Mouse (Mus musculus): Measurements from ENCODE around the gene Vars2. TPM values are rescaled to one million over a fixed set of nuclear protein-coding genes. Genes with fewer than 3 reads are reported as not detected.

Vars2 gene
- polyA plus RNA-seq (2012; rRNA removed), result 44.0 and 46.6 TPM in 2 replicates

DNA sequence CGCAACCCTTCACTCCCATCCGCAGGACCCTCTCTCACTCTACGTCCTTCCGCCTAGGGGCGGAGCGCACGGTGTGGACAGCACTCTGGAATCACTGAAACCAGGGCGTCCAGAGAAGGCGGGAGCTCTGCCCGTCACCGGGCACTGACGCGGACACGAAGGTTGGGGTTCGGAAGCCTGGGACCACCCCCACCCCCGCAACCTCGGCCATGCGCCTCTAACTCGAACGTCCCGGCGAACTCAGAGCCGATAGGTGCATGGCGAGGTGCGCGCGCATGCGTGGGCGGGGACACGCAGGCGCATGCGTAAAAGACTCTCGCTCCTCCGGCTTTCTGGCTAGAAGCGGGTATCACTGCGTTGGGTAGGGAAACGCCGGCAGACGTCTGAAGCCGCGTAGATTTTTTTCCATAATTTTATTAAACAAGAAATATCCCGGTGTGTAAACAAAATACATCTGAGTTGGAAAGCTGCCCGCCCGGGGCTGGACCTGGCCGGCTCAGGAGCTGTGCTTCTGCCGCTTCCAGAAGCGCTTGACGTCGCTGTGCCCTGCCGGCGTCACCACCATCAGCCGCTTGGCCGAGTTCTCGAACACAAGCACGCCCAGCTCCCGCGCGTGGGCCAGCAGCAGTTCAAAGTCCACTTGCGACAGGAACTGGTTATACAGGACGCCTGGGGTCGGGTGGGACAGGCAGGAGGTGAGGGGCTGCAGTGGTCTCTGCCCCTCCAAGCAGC is at the start of gene Vars2:
Gene Vars2, minus strand, starts transcription at position 259 of the 732 bp plus-strand sequence.
- TF ChIP-seq POLR2A (IDR thresholded peaks at IDR 0.05; ENCODE audit: borderline replicate concordance, extremely low read depth, low read depth, low read length), result peak; percentile 84; the same call in 1 of the 2 replicates
- no peak for TF ChIP-seq CTCF (IDR thresholded peaks at IDR 0.05; ENCODE audit: insufficient read depth, low read length)
- peak; percentile 97 for DNase-seq
- H3K4me1 ChIP-seq (ENCODE audit: control insufficient read depth, insufficient read depth, low read length), result peaks cover 3% of the 10 kb centered on the region
- under 1% methylated on average over 61 of the region's 61 CpGs for WGBS
- H3K4me3 ChIP-seq (replicated peaks; ENCODE audit: extremely low read depth, low read depth, low read length), result peak within 1 kb of the TSS; percentile 94

DNA sequence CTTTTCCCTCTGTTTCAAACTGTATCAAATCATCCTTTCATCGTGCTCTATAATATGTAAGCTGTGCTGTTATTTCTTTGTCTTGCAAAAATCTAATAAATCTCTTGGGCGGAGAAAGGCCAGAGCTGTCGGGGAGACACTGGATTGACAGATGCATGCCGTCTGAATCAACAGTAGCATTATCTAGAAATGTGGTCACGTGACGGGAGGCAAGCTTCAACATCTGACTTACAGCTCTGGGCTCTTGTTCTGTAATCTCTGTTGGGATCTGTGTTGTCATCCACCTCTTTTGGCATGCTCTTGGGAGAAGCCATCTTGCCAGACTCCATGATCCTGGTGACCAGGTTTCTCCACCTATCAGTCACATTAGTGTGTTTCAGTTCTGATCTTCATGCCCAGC is 49.7 kb upstream of the Vars2 start:
- 74% methylated on average over 6 of the region's 6 CpGs for WGBS
- no peaks in the 10 kb centered on the region for H3K4me1 ChIP-seq (ENCODE audit: control insufficient read depth, insufficient read depth, low read length)
- H3K4me3 ChIP-seq (replicated peaks; ENCODE audit: extremely low read depth, low read depth, low read length), result no peak overlapping the region
- no peak for DNase-seq
- TF ChIP-seq POLR2A (IDR thresholded peaks at IDR 0.05; ENCODE audit: borderline replicate concordance, extremely low read depth, low read depth, low read length) (no peak), CTCF (IDR thresholded peaks at IDR 0.05; ENCODE audit: insufficient read depth, low read length) (no peak)

DNA sequence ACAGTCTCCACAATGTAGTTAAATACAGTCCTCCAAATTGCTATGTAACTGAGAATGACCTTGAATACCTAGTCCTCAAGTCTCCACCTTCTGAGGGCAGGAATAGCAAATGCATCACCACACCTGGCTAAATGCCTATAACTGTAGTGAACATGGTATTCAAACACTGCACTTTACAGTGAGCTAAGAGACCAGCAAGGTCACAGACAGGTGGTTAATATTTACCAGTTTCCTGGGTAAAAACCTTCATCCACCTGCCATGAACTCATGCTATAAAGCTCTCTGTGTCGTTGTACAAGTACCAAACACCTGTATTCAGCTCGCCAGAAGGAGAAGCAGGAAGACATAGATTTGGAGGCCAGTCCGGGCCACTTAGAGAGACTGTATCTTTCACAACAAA is 48.7 kb upstream of the Vars2 start:
- Histone ChIP-seq H3K4me3 (replicated peaks; ENCODE audit: extremely low read depth, low read depth, low read length) (no peak overlapping the region), H3K4me1 (ENCODE audit: control insufficient read depth, insufficient read depth, low read length) (no peaks in the 10 kb centered on the region)
- 65% methylated on average over 3 of the region's 3 CpGs for WGBS
- DNase-seq, result no peak
- no peak for TF ChIP-seq CTCF (IDR thresholded peaks at IDR 0.05; ENCODE audit: insufficient read depth, low read length)
- no peak for TF ChIP-seq POLR2A (IDR thresholded peaks at IDR 0.05; ENCODE audit: borderline replicate concordance, extremely low read depth, low read depth, low read length)

DNA sequence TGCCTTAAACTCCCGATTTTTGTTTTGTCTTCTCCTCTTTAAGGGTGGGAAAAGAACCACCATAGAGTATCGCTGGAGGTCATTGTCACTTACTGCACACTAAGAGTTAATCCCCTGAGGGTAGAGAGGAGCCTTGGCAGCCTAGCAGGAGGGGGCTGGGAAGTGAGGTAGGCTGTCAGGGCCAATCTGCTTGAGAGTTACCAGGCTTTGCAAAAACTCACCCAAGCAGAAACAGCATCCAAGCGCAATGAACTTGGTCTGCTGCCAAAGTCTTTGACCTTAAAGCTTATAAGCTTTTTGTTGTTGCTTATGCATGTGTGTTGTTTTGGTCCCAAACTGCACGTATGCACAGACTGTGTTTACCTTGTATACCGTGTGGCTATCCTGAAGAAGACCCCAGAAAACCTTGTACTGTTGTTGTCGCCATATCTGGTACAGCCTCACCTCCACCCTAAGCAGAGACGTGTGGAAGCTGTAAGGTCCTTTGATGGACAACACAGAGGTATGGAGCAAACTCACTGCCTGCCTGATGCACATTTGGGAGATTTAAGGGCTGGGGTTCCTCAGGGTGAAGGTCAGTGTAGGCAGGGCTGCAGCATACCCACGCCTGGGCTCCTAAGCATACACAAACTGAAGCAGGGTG is 43.4 kb upstream of the Vars2 start:
- no peak for DNase-seq
- 45% methylated on average over 8 of the region's 8 CpGs for whole genome bisulfite sequencing
- no peak for TF ChIP-seq CTCF (IDR thresholded peaks at IDR 0.05; ENCODE audit: insufficient read depth, low read length)
- TF ChIP-seq POLR2A (IDR thresholded peaks at IDR 0.05; ENCODE audit: borderline replicate concordance, extremely low read depth, low read depth, low read length), result no peak
- H3K4me3 ChIP-seq (replicated peaks; ENCODE audit: extremely low read depth, low read depth, low read length), result no peak overlapping the region
- H3K4me1 ChIP-seq (ENCODE audit: control insufficient read depth, insufficient read depth, low read length), result no peaks in the 10 kb centered on the region

DNA sequence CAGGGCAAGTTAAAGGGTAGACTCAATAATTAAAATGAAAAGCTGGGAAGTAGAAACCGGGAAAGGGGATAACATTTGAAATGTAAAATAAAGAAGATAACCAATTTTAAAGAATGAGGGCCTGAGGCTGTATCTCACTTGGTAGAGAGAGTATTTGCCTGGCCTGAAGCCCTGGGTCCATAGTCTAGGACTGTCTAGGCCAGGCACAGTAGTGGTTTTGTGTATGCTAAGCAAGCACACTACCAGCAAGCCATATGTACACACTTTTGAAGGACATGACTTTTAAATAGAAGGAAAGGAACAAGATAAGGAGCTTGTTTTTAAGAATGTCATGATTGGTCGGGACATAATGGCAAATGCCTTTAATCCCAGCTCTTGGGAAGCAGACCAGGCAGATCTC is 41.2 kb upstream of the Vars2 start:
- H3K4me3 ChIP-seq (replicated peaks; ENCODE audit: extremely low read depth, low read depth, low read length), result no peak overlapping the region
- no peak for DNase-seq
- TF ChIP-seq CTCF (IDR thresholded peaks at IDR 0.05; ENCODE audit: insufficient read depth, low read length) (no peak), POLR2A (IDR thresholded peaks at IDR 0.05; ENCODE audit: borderline replicate concordance, extremely low read depth, low read depth, low read length) (no peak)
- H3K4me1 ChIP-seq (ENCODE audit: control insufficient read depth, insufficient read depth, low read length), result no peaks in the 10 kb centered on the region
- WGBS, result 67% methylated on average over 2 of the region's 2 CpGs

DNA sequence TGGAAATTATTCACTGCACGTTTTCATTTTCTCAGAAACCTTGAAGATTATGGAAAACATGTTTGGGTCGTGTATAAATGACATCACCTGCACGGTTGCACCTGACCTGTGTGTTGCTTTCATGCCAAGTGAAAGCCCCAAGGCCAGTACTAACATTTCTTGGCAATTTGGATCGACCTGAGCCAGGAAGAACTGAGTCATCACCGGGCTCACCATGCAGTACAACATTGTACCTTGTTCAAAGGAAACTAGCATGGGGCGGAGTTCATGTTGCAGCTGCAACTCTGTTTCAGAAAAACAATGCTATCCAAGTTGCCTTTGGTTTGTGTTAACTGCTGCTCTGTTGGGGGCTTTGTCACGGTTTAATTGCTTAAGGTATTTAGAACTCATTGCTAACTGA is 40.5 kb upstream of the Vars2 start:
- H3K4me3 ChIP-seq (replicated peaks; ENCODE audit: extremely low read depth, low read depth, low read length), result no peak overlapping the region
- TF ChIP-seq CTCF (IDR thresholded peaks at IDR 0.05; ENCODE audit: insufficient read depth, low read length) (no peak), POLR2A (IDR thresholded peaks at IDR 0.05; ENCODE audit: borderline replicate concordance, extremely low read depth, low read depth, low read length) (no peak)
- H3K4me1 ChIP-seq (ENCODE audit: control insufficient read depth, insufficient read depth, low read length), result no peaks in the 10 kb centered on the region
- WGBS, result 61% methylated on average over 7 of the region's 7 CpGs
- no peak for DNase-seq

DNA sequence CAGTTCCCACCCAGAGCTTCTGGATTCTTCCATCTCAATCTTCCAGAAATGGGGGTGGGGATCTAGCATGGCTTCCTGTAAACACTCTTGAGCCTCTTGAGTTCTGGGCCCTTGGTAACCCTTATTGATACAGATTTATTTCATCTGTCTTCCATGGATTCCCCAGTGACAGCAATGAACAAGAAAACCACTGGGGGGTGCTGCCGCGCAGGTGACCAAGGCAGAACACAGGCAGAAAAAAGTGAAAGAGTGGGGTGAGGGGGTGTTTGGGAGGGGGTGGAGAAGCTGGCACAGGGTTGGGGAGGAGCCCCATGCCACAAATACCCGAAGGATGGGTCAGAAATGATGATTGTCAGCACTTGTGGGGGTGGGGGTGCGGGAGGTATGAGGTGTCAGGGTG is 38.4 kb upstream of the Vars2 start:
- no peaks in the 10 kb centered on the region for H3K4me1 ChIP-seq (ENCODE audit: control insufficient read depth, insufficient read depth, low read length)
- no peak overlapping the region for H3K4me3 ChIP-seq (replicated peaks; ENCODE audit: extremely low read depth, low read depth, low read length)
- WGBS, result 21% methylated on average over 4 of the region's 4 CpGs
- peak; percentile 38 for DNase-seq
- TF ChIP-seq CTCF (IDR thresholded peaks at IDR 0.05; ENCODE audit: insufficient read depth, low read length) (peak; percentile 54), POLR2A (IDR thresholded peaks at IDR 0.05; ENCODE audit: borderline replicate concordance, extremely low read depth, low read depth, low read length) (no peak)

DNA sequence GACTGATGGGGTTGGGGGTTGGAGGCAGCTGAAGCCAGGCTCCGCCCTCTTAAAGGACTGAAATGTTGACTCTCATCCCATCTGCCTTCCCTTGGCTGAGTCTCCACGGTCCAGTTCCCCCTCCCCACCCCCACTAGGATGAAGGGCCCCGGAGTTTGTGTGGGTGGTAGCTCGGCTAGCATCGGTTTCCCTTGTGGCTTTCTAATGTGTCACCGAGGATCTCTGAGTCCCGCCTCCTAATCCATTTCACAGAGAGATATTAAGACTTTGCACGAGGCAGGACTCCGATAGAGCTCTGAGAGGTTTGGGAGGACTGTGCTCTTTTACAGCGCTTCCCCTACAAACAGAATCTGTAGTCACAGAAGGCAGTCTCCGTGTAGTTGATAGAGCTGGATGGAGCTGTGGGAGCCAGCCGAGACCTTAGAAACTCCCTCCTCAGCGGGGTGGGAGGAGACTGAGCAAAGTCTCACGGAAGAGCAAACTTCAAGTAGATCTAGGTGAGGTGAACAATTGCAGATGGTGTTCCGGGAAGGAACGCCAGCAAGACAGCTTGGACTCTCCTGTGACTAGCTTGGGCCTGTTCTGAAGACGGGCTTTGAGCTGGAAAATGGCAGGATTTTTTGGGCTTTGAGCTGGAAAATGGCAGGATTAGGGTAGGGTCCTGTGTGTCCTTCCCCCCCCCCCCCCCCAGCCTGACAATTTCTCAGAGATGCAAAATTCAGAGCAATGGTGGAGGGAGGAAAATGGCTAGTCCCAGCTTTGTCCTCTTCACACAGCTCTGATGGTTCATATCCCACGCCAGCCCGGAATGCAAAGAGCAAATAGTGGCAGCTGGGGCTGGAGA is 37.5 kb upstream of the Vars2 start, which contains the start of gene Ddr1:
Gene Ddr1, minus strand, starts transcription at position 1 of the 844 bp plus-strand sequence.
- Histone ChIP-seq H3K4me3 (replicated peaks; ENCODE audit: extremely low read depth, low read depth, low read length) (no peak within 1 kb of the TSS), H3K4me1 (ENCODE audit: control insufficient read depth, insufficient read depth, low read length) (no peaks in the 10 kb centered on the region)
- no peak for TF ChIP-seq CTCF (IDR thresholded peaks at IDR 0.05; ENCODE audit: insufficient read depth, low read length)
- no peak for TF ChIP-seq POLR2A (IDR thresholded peaks at IDR 0.05; ENCODE audit: borderline replicate concordance, extremely low read depth, low read depth, low read length)
- WGBS, result 10% methylated on average over 19 of the region's 19 CpGs
- DNase-seq, result peak; percentile 24

DNA sequence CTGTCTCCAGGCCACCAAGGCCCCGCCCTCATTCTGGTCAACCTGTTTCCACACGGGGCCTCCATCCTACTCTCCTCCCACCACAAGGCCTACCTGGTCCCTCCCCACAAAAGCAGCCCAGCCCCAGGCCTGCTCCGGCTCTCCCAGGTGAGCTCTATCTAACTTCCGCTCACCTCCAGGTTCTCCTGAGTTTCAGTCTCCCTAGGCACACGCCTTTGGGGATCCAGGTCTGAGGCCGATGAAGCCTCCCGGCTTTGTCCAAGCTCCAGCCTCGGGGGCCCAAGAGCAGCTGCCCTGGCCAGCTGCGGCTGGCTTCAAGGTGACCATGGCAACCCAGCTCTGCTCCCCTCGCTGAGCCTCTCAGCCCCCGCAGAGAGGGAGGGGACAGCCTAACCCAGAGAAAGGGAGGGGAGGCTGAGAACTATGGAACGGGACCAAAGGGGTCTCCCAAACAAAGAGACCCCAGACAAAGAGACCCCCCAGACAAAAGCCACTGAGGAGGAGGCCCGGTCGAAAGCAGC is 36.4 kb upstream of the Vars2 start:
- 17% methylated on average over 14 of the region's 14 CpGs for WGBS
- no peak for DNase-seq
- Histone ChIP-seq H3K4me3 (replicated peaks; ENCODE audit: extremely low read depth, low read depth, low read length) (no peak overlapping the region), H3K4me1 (ENCODE audit: control insufficient read depth, insufficient read depth, low read length) (no peaks in the 10 kb centered on the region)
- TF ChIP-seq POLR2A (IDR thresholded peaks at IDR 0.05; ENCODE audit: borderline replicate concordance, extremely low read depth, low read depth, low read length), result no peak
- TF ChIP-seq CTCF (IDR thresholded peaks at IDR 0.05; ENCODE audit: insufficient read depth, low read length), result no peak

Data from lung, adult 2 months (tissue).